10 mouse cellular contexts compared by ENCODE assay signal in genomic region chr13:113418632-113419031, GRCm38 (mm10).
DNase-seq lines count a peak whose midpoint lies in the region; ATAC-seq and TF ChIP-seq lines count a peak whose summit lies in the region.
"Had no signal": no experiment of that assay in that cellular context is flagged by ENCODE, and none has a peak within 500 bp of the region (broad histone marks: within the 10 kb centered on the region; RNA-seq: fewer than 3 reads in every experiment).

No protein-coding gene starts in this region.

- no peak overlapping the region for H3K9ac ChIP-seq in intestine, embryonic 14.5 days (ENCODE audit: low read length)
- H3K9ac ChIP-seq in intestine, postnatal 0 days (ENCODE audit: low read depth, low read length) = no peak overlapping the region
- H3K9ac ChIP-seq in lung, embryonic 14.5 days = no peak overlapping the region
- H3K9ac ChIP-seq in limb, embryonic 13.5 days = no peak overlapping the region
- H3K9ac ChIP-seq: hindbrain, embryonic 12.5 days; limb, embryonic 15.5 days had no signal

- TF ChIP-seq CTCF in intestine, postnatal 0 days (IDR thresholded peaks at IDR 0.05; ENCODE audit: low read depth) = no peak
- TF ChIP-seq CTCF in lung, embryonic 14.5 days (IDR thresholded peaks at IDR 0.05; ENCODE audit: low read depth) = no peak
- no peak for TF ChIP-seq CTCF in lung, adult 2 months (IDR thresholded peaks at IDR 0.05; ENCODE audit: insufficient read depth, low read length)
- TF ChIP-seq CTCF in brain, embryonic 14.5 days (IDR thresholded peaks at IDR 0.05; ENCODE audit: borderline replicate concordance, extremely low read depth, insufficient read depth, insufficient read length) = no peak

- no peak for TF ChIP-seq POLR2A in lung, adult 2 months (IDR thresholded peaks at IDR 0.05; ENCODE audit: borderline replicate concordance, extremely low read depth, low read depth, low read length)
- TF ChIP-seq POLR2A in brain, embryonic 14.5 days (IDR thresholded peaks at IDR 0.05; ENCODE audit: borderline replicate concordance, extremely low read depth, insufficient read depth, insufficient read length, poor library complexity, severe bottlenecking) = no peak

- no peak for ATAC-seq in intestine, embryonic 14.5 days (replicated peaks; ENCODE audit: low FRiP score, low TSS enrichment, low read depth)
- no peak for ATAC-seq in intestine, postnatal 0 days
- no peak for ATAC-seq in lung, embryonic 14.5 days (ENCODE audit: insufficient read depth)
- no peak for ATAC-seq in limb, embryonic 13.5 days (ENCODE audit: low FRiP score, low read depth)

- H3K4me2 ChIP-seq in intestine, embryonic 14.5 days (ENCODE audit: low read length) = no peak overlapping the region
- H3K4me2 ChIP-seq in intestine, postnatal 0 days (replicated peaks; ENCODE audit: low read depth) = no peak overlapping the region
- H3K4me2 ChIP-seq in lung, embryonic 14.5 days = no peak overlapping the region
- H3K4me2 ChIP-seq in limb, embryonic 13.5 days (replicated peaks) = no peak overlapping the region
- H3K4me2 ChIP-seq: hindbrain, embryonic 12.5 days; limb, embryonic 15.5 days had no signal

- H3K27me3 ChIP-seq in intestine, embryonic 14.5 days (replicated peaks; ENCODE audit: control insufficient read depth, insufficient read depth, low read length) = no peaks in the 10 kb centered on the region
- H3K27me3 ChIP-seq in intestine, postnatal 0 days (replicated peaks; ENCODE audit: control insufficient read depth, insufficient read depth, low read length) = no peaks in the 10 kb centered on the region
- no peaks in the 10 kb centered on the region for H3K27me3 ChIP-seq in lung, embryonic 14.5 days (ENCODE audit: insufficient read depth, low read length)
- no peaks in the 10 kb centered on the region for H3K27me3 ChIP-seq in limb, embryonic 13.5 days
- H3K27me3 ChIP-seq: hindbrain, embryonic 12.5 days; limb, embryonic 15.5 days had no signal

- no peaks in the 10 kb centered on the region for H3K9me3 ChIP-seq in intestine, embryonic 14.5 days (ENCODE audit: control insufficient read depth, low read length)
- no peaks in the 10 kb centered on the region for H3K9me3 ChIP-seq in intestine, postnatal 0 days (ENCODE audit: control insufficient read depth)
- no peaks in the 10 kb centered on the region for H3K9me3 ChIP-seq in lung, embryonic 14.5 days (ENCODE audit: low read depth, low read length)
- no peaks in the 10 kb centered on the region for H3K9me3 ChIP-seq in limb, embryonic 13.5 days
- H3K9me3 ChIP-seq: hindbrain, embryonic 12.5 days; limb, embryonic 15.5 days had no signal

- H3K4me1 ChIP-seq in intestine, embryonic 14.5 days (replicated peaks; ENCODE audit: control insufficient read depth, insufficient read depth, low read length) = peaks cover 15% of the 10 kb centered on the region
- no peaks in the 10 kb centered on the region for H3K4me1 ChIP-seq in intestine, postnatal 0 days (replicated peaks; ENCODE audit: control insufficient read depth, insufficient read depth, low read length)
- H3K4me1 ChIP-seq in lung, embryonic 14.5 days (ENCODE audit: insufficient read depth) = peaks cover 7% of the 10 kb centered on the region
- peaks cover 2% of the 10 kb centered on the region for H3K4me1 ChIP-seq in lung, adult 2 months (ENCODE audit: control insufficient read depth, insufficient read depth, low read length)
- peaks cover 16% of the 10 kb centered on the region for H3K4me1 ChIP-seq in limb, embryonic 13.5 days
- H3K4me1 ChIP-seq: hindbrain, embryonic 12.5 days had no signal

- H3K27ac ChIP-seq in intestine, embryonic 14.5 days (ENCODE audit: low read depth) = peak overlapping the region; percentile 33; the same call in 1 of the 2 replicates
- H3K27ac ChIP-seq in intestine, postnatal 0 days (ENCODE audit: low read depth, low read length) = no peak overlapping the region
- H3K27ac ChIP-seq in lung, embryonic 14.5 days (ENCODE audit: low read depth) = peak overlapping the region; percentile 54; the same call in 1 of the 2 replicates
- H3K27ac ChIP-seq in limb, embryonic 13.5 days = peak overlapping the region; percentile 53; the same call in 1 of the 2 replicates
- H3K27ac ChIP-seq: hindbrain, embryonic 12.5 days had no signal

- H3K36me3 ChIP-seq in intestine, embryonic 14.5 days (ENCODE audit: control insufficient read depth, insufficient read depth, low read length) = no peaks in the 10 kb centered on the region
- H3K36me3 ChIP-seq in intestine, postnatal 0 days (ENCODE audit: control insufficient read depth, insufficient read depth) = no peaks in the 10 kb centered on the region
- H3K36me3 ChIP-seq in lung, embryonic 14.5 days (ENCODE audit: insufficient read depth) = no peaks in the 10 kb centered on the region
- no peaks in the 10 kb centered on the region for H3K36me3 ChIP-seq in limb, embryonic 13.5 days
- H3K36me3 ChIP-seq: hindbrain, embryonic 12.5 days; limb, embryonic 15.5 days had no signal

- DNase-seq in intestine, embryonic 14.5 days (ENCODE audit: low spot score) = no peak
- DNase-seq in lung, embryonic 14.5 days = no peak
- no peak for DNase-seq in lung, adult 2 months
- peak; percentile 73 for DNase-seq in brain, embryonic 14.5 days (ENCODE audit: low read depth)
- DNase-seq in right cerebral cortex, postnatal 14 days = no peak
- DNase-seq: cerebellum, adult 9-10 months had no signal

- H3K4me3 ChIP-seq in intestine, embryonic 14.5 days (ENCODE audit: low read depth, low read length) = no peak overlapping the region
- no peak overlapping the region for H3K4me3 ChIP-seq in intestine, postnatal 0 days (ENCODE audit: low read depth, low read length)
- H3K4me3 ChIP-seq in lung, embryonic 14.5 days (ENCODE audit: low read depth, low read length) = no peak overlapping the region
- H3K4me3 ChIP-seq in lung, adult 2 months (replicated peaks; ENCODE audit: extremely low read depth, low read depth, low read length) = no peak overlapping the region
- H3K4me3 ChIP-seq in limb, embryonic 13.5 days = no peak overlapping the region
- H3K4me3 ChIP-seq: hindbrain, embryonic 12.5 days; limb, embryonic 15.5 days had no signal

- WGBS in intestine, embryonic 14.5 days = 76% methylated on average over 3 of the region's 3 CpGs
- WGBS in intestine, postnatal 0 days = 63% methylated on average over 3 of the region's 3 CpGs
- 66% methylated on average over 3 of the region's 3 CpGs for WGBS in lung, embryonic 14.5 days
- 72% methylated on average over 3 of the region's 3 CpGs for WGBS in lung, adult 2 months
- WGBS in limb, embryonic 13.5 days = 55% methylated on average over 3 of the region's 3 CpGs
